Mouse (Mus musculus) urinary bladder, postnatal 36 days (tissue): Measurements from ENCODE around the gene Depdc7.

Experiments
- DNase-seq, 2 experiments: peaks; one replicate each; pipeline ENCODE4 v3.0.0; 2022; ENCODE audit warnings: low spot score in 2 of 2, mixed read lengths in 1 of 2

The Depdc7 gene

DNA sequence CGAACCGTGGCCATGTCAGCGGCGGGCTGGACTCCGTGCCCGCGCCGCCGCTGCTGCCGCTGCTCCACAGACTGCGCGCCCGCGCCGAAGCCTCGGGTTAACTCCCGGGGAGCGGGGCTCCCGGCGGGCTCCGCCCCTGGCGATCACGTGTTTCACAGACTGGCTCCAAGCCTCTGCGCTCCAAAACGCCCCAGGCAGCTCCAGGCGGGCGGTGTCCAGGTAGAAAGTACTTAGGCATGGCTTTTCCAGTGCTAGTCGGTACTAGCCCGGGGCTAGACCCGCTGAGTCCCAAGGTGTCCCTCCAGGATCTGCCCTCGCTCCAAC is at the start of gene Depdc7:
Gene Depdc7 (minus strand): TSS at position 138 of the 324 bp plus-strand sequence.
- DNase-seq = peak; percentile 91 to 93

DNA sequence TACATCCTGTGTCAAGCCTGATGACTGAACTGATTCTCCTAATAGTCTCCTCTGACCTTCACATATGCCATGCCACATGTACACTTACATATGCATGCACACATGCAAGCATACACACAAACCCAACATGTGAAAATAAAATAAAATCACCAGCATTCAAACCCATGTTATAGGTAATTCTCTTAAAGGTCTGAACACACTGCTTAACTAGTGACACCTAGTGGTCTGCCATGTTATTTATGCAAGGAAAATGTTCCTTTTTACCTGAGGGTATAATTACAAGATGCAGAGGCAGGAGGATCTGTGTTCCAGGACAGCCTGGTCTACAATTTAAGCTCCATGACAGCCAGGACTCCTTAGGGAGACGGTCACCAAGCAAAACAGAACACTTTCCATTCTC is 32.1 kb upstream of the Depdc7 start:
- no peak for DNase-seq

DNA sequence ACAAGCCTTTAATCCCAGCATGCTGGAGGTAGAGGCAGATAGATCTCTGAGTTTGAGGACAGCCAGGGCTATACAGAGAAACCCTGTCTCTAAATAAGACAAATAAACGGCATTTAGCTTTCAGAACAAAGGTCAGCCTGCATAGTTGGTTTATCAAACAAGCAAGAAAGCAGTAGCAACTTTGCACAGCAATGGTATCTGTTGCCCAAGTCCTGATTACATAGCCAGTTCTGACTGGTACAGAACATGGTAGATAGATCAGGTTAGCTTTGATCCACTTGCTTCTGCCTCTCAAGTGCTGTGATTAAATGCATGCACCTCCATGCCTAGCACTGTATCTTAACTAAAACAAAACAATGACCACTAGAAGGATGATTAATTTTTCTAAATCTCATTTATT is 26.0 kb upstream of the Depdc7 start:
- DNase-seq = no peak

DNA sequence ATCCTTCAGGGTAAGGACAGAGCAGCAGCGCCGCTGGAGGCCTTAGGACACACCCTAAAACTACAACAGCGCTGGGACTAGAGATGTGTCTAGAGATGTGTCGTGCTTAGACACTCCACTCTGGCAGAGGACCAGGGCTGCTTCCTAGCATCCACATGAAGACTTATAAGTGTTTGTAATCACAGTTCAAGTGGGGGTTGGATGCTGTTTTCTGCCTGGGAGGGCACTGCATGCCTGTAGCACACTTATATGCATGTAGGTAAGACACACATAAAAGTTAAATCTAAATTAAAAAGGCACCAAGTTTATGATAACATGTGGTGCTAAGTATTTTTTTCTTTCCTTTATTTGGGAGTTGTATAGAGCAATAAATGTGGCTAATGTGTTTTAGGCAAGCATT is 21.3 kb upstream of the Depdc7 start:
- DNase-seq = no peak

DNA sequence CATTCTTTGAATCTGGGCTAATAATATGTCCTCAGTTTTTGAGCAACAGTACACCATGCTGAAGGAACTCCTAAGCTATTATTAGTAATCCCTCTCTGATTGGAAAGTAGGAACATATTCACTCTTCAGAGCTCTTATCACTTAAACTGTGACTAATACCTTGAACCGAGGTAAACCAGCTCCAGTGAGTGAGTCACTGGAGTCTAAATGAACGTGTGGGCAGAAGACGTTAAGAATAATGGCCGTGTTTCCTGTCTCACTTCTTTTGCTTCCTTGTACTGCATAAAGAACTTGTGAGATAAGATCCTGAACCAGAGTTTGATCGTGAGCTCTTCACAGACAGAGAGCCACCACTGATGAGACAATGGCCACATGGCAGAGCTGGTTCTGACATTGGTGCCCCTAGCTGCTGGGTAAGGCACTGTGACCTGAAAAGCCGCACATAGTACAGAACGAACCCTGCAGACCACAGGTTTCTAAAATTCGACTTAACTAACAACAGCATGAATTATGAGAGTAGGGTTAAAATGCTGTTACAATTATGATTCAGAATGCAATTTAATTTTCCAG is 20.5 kb upstream of the Depdc7 start:
- no peak for DNase-seq

DNA sequence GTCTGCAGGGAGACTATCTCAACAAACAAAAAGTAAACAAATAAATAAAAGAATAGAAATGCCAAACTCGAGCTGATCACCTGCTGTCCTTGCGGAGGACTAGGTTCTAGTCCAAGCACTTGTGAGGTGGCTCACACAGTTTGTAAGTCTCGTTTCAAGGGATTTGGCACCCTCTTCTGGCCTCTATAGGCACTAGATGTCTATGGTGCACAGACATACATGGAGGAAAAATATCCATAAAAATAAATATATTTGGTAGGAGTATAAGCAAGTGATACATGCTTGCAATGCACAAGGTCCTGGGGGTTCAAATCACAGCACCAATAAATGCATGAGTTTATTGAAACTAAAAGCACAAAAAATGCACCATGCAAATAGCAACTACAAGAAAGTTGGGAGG is 7.9 kb upstream of the Depdc7 start:
- DNase-seq = no peak

DNA sequence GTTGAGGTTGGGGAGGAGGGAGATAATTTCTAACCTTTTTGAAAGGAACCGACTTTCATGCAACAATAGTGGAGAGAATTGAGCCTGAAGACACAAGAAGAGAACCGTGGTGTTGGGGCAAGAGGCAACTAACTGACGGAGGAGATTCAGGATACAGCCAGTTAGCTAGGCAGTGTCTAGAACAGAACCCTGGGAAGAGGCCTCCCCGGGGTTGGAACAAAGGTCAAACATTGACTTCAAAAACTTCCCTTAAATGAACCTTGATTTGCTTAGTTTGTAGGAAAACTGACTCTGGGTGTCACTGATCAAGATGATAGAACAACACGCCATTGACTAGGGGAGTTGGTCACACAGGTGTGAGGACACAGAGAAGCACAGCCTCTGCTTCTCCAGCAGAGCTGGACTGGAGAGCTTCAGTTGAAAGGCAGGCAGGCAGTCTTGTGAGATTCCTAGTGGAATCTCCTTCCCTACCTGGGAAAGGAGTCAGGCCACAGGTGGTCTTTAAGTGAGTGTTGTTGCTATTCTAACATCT is 6.0 kb upstream of the Depdc7 start:
- DNase-seq = no peak

DNA sequence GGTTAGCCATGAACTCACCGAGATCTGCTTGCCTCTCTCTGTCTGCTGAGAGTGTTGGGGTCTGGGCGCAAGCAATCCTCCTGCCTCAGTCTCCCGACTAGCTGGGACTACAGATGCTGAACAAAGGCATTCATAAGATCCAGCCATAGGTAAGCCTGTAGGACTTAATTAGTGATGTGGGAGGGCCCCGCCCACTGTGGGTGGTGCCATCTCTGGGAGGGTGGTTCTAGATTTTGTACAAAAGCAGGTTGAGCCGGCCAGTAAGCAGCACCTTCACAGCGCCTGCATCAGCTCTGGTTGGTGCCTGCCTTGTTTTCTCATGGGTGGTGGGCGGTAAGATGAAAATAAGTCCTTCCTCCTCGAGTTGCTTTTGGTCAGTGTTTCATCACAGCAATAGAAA is 3.6 kb upstream of the Depdc7 start:
- peak in 1 of 2 experiments; percentile 36 for DNase-seq

DNA sequence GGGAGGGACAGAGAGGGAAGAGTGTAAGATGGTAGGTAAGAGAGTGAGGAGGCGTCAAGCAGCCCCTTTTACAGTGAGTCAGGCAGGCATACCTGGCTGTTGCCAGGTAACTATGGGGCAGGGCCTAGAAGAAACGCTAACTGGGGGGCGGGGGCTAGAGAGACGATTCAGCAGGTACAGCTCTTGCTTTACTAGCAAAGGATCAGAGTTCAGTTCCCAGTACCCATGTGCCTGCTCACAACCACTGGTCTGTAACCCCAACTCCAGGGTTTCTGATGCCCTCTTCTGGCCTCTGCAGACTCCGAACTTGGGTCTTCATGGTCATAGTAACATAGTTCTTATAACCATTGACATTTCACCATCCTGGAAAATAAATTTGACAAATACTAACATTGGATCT is 1.3 kb upstream of the Depdc7 start:
- no peak for DNase-seq

DNA sequence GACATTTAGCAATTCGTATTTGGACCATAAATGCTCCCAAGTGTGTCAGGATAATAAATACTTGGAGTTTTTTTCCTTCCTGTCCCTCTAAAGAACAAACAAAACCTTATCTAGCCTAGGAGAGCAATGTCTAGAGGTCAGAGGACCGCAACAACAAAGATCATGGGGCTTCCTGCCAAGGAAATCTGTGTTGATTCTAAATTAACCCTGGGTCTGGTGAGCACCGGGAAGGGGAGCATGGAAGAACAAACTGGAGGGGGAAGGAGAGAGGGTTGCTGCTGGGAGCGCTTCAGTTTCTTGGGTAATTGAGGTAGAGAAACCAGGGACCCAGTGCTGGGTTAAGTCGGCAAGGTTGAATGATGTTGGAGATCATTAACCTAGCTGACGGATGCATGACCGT is 482 bp upstream of the Depdc7 start:
- DNase-seq = no peak

DNA sequence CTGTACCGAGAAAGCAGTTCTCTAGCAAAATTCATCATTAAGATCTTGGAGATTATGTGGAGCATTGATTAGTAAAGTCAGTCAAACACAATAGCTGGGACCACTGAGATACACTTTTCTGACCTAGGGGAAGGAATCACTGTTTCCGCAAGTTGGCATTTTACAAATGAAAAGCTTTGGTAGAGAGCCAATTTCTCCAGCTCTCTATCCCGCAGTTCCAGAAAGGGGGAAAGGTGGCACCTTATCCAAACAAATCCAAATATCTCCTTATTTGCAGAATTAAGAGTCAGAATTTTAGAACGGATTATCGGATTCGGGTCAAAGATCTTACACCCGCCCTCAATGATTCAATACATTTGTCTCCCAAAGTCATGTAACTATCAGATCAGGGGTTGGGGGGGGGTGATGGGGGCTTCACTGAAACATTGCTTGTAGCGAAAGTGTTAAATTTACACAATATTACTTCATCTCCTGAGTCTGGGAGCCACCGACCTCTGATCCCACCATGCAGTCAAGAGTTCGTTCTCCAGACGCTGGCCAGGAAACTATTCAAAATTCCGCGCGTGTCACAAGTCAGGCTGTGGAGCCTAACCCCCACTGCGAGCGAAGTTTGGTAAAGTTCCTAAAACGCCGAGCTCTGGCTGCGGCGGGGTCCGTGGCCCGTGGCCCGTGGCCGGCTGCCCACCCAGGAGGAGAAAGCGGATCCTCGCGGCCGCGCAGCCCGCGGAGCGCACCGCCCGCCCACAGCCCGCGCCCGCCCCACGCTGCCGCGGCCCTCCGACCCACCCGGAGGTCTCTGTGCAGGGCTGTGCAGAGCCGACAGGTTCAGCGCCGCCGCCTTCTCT is 560 bp downstream of the Depdc7 start:
- no peak for DNase-seq

DNA sequence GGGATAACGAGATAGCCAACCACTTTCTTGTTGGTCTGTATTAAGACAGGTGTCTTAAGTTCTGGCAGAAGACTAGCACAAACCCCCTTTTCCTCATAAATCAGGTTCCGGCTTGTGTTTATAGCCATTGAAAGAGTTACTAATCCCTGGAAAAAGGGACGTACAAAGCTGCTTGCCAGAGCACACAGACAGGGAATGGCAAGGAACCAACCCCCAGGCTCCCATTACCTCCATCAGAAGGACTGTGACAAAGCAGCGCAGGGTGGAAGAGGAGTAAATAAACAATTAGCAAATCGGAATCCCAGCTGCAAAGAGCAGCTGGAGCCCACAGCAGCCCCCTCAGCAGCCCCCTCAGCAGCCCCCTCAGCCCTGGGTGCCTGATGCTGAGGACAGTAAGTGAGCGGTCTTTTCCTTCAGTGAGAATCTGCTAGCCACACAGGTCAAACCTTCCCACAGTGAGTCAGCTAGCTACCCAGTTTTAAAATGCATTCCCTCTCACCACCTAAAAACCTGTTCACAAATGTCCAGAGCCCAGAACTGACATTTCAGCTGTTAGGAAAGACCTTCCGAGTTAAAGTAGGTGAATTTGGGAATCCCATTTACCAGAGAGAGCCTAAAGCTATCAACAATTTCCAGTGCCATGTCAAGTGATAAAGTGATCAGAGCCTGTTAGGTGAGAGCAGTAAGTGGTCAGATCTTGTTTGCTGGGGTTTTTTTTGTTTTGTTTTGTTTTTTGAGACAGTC is 1.5 kb downstream of the Depdc7 start:
- no peak for DNase-seq

DNA sequence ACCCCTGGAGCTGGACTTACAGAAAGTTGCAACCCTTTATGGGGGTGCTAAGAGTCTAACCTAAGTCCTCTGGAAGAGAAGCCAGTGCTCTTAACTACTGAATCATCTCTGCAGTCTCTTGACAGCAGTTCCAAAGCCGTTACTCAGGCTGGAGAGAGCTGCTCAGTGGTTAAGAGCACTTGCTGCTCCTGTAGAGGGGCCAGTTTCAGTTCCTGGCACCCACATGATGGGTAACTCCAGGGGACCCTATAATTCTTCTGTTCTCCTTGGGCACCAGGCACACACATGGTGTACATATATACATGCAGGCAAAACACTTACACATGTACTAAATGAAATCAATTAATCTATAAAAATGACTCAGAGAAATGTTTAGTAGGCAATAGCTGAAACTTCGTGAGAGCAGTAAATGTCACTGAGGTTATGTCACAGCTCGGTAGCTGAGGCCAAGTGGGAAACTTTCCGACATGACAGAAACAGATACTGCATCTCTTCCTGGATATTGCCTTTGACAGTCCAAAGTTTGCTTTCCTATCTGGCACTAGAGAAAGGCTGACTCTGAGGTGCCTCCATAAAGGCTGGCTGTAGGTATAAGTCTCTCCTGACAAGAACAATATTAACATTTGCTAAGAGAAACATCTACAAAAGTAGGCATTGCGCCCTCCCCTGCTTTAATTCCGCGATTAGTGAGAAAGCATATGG is 2.3 kb downstream of the Depdc7 start:
- no peak for DNase-seq

DNA sequence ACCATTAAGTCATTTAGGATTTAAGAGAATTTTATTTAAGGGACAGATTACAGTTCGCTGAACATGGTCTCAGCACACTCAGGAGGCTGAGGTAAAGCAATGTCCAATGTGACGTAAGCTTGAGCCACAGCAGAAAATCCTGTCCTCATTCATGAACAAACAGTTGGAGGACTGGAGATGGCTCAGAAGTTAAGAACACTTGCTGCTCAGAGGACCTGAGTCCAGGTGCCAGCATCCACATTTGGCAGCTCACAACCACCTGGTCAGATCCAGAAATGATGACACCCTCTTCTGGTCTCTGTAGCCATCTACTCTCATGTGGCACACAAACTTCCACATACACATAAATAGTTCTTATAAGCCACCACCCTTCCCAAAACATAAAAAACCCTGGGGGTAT is 3.0 kb downstream of the Depdc7 start:
- no peak for DNase-seq

DNA sequence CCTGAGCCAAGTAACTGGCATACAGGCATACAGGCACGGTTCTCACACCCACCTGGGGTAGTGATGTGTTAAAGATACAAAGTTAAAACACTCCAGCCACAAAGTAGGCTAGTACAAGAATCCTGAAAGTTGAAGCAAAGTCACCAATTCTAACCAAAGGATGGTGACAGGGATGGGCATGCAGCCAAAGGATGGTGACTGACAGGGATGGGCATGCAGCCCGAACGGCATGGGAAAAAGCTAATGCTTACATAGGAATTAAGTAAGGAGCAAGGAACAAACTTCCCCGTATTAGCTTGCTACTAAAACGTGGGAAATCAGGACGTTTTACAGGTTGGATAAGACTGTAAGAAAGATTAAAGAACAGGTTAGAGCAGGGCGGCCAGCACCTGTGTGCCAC is 6.4 kb downstream of the Depdc7 start:
- DNase-seq = no peak

DNA sequence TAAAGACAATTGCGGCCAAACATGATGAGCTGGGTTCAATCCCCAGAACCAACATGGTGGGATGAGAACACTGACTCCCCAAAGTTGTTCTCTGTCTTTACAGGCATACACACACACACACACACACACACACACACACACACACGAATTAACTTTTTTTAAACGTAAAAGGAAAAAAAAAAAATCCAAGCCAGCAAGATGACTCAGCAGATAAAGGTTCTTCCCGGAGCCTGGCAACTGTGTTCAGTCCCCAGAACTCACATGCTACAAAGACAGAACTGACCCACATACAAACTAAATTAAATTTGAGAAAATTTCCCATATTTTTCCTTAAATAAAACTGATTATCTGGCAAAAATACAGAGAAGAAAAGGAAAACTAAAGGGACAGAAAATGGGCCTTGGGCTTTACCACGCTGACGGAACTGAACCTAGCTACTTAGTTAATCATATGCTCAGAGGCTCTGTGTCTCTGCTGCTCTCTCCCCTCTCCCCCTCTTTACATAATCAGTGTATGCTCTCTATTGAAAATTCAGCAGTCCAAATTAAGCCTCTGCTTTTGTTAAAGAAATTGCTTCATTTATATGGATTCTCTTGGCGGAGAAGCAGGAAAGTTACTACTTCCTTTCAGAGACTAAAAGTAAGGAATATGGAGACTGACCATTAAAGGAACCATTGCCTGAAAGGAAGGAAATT is 10.0 kb downstream of the Depdc7 start:
- DNase-seq = no peak

DNA sequence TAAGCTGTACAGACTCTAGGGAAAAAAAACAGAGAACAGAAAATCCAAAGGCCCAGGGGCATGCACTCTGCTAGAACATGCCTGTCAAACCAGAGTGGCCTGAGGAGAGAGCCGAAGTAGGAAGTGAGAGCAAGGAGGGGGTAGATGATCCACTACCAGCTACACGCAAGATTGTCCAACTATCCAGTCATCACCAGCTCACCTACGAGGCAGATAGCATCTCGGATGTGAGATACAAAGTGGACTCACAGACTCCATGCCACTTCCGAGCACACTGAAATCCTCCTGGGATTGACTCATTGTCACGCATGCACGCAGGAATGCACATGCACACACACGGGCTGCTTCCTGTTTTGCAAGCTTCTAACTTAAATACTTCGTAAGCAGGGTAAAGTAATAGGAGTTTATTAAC is 10.6 kb downstream of the Depdc7 start:
- DNase-seq = peak; percentile 38 to 39

DNA sequence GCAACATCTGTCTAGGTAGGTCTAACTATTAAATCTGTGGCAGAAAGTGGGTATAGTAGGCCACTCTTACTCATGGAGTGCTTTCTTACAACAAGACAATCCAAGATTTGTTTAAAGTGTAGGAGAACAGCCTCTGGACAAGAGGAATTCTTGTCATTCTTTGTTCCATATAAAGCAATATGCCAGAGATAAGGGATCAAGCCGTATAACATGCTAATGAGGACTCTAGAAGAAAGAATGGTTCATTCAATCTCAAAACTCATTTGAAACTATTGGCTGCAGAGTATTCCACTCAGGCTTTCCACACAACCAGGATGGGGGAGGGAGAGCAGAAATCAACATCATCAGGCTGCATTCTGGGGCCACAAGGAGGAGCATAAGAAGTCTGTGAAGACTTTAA is 15.3 kb downstream of the Depdc7 start:
- no peak for DNase-seq

DNA sequence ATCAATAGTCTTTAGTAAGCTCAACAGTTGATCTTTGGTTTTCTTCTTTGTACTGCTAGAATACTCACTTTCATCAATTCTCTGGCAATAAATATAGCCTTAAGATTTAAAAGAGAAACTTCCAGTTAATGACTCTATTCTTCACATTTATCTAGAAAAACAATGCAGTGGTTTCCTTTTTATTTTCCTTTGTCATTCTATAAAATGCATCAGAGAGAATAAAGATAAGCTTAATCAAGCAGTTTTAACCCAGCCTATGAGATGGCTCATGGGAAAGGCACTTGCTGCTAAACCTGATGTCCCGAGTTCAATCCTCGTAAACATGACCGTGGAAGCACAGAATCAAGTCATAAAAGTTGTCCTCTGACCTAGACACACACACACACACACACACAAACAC is 20.7 kb downstream of the Depdc7 start:
- DNase-seq = no peak

DNA sequence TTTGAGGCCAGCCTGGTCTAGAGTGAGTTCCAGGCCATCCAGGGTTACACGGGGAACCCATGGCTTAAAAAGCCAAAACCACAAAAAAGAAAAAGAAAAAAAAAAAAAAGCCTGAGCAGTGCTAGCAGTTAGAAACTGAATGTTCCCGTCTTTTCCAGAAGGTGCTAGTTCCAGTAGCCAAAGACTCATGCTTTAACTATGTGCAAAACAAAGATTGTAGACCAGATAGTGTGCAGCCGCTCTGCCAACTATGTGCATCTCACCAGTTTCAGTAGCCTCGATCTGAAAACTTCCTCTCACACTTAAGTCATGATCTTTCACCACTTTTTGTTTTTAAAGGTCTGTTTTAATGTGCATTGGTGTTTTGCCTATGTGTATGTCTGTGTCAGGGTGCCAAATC is 24.9 kb downstream of the Depdc7 start:
- no peak for DNase-seq

DNA sequence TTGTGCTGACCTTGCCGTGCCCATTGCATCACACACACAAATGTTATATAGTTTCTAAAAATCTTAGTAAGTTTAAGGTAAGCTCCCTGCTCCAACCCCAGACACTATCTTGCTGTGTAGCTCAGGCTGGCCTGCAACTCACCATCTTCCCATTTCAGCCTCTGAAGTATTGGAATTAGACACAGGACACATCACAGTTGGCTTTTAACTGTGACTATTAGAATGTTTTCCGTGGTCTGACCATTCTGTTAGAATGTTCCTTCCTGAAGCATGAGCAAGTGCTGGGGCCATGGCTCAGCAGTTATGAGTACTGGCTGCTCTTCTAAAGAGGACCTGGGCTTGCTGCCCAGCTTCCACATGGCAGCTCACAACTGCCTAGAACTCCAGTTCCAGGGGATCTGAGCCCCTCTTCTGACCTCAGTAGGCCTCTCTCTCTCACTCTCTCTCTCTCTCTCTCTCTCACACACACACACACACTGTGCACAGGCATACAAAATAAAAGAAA is 25.4 kb downstream of the Depdc7 start:
- no peak for DNase-seq
